Mouse (Mus musculus) limb, embryonic 13.5 days (tissue): ENCODE results near the gene Zyg11a. TPM values are rescaled to one million over a fixed set of nuclear protein-coding genes. Genes with fewer than 3 reads are reported as not detected.

ENCODE experiments used
- ATAC-seq: fragments of 200-750 bp; cut with Nextera tagmentation; 2 replicates; pipeline ENCODE4 v1.8.0; 2017; ENCODE audit warnings: low read depth, moderate number of reproducible peaks, moderate TSS enrichment; ENCODE audit not compliant: low FRiP score
- H3K27ac ChIP-seq: fragments of 300-500 bp; sonication (generic); 2 replicates; pipeline ENCODE4 v1.5.1; 2015; ENCODE audit warnings: inconsistent platforms, mild to moderate bottlenecking, moderate library complexity
- H3K27me3 ChIP-seq: fragments of 300-500 bp; sonication (generic); 2 replicates; pipeline ENCODE4 v1.6.1; 2015; ENCODE audit warnings: mild to moderate bottlenecking, inconsistent platforms
- H3K36me3 ChIP-seq: fragments of 300-500 bp; sonication (generic); 2 replicates; pipeline ENCODE4 v1.6.1; 2015; ENCODE audit warnings: inconsistent platforms, mild to moderate bottlenecking, moderate library complexity
- H3K4me1 ChIP-seq: fragments of 300-500 bp; sonication (generic); 2 replicates; pipeline ENCODE4 v1.6.1; 2015; ENCODE audit warnings: inconsistent platforms
- H3K4me2 ChIP-seq: fragments of 300-500 bp; sonication (generic); replicated peaks from 2 replicates; pipeline ENCODE4 v1.6.1; 2015; ENCODE audit warnings: inconsistent platforms, mild to moderate bottlenecking, moderate library complexity
- H3K4me3 ChIP-seq: fragments of 300-500 bp; sonication (generic); 2 replicates; pipeline ENCODE4 v1.5.1; 2015; ENCODE audit warnings: moderate library complexity, mild to moderate bottlenecking, inconsistent platforms
- H3K9ac ChIP-seq: fragments of 300-500 bp; sonication (generic); 2 replicates; pipeline ENCODE4 v1.6.1; 2015; ENCODE audit warnings: mild to moderate bottlenecking, inconsistent platforms
- H3K9me3 ChIP-seq: fragments of 300-500 bp; sonication (generic); 2 replicates; pipeline ENCODE4 v1.6.1; 2016; ENCODE audit warnings: inconsistent platforms
- WGBS: fragments of 180-500 bp; shearing (Covaris S2); methylation state at CpG from one replicate; pipeline ENCODE4 v1.1.7; 2015; 5-methylcytosine and 5-hydroxymethylcytosine counted together
- polyA plus RNA-seq: library from polyadenylated mRNA; unstranded; fragments of >200 nt; fragmentation: Nextera tagmentation; extraction: Ambion mirVana; gene quantifications from 2 replicates; pipeline ENCODE4 v1.2.1, GENCODE M21; 2015

The Zyg11a gene
- polyA plus RNA-seq = 0.15 and 0.18 TPM in 2 replicates

- H3K9ac ChIP-seq = peak within 1 kb of the TSS; percentile 50
- WGBS = under 1% methylated on average over 96 of the region's 107 CpGs
- peaks cover 14% of the 10 kb centered on the region; the same call in 1 of the 2 replicates for H3K4me1 ChIP-seq
- no peak within 1 kb of the TSS for H3K27ac ChIP-seq
- peak within 1 kb of the TSS; percentile 73 for H3K4me2 ChIP-seq
- peaks cover 56% of the 10 kb centered on the region for H3K27me3 ChIP-seq
- peak; percentile 64; the same call in 1 of the 2 replicates for ATAC-seq
- H3K9me3 ChIP-seq = no peaks in the 10 kb centered on the region
- peak within 1 kb of the TSS; percentile 55 for H3K4me3 ChIP-seq
- no peaks in the 10 kb centered on the region for H3K36me3 ChIP-seq
Measured at GRCm38 (mm10) chr4:108217332-108218179, at the start of gene Zyg11a. TSS of gene Zyg11a (minus strand) at chr4:108218048.

- Histone ChIP-seq H3K27ac (no peak overlapping the region), H3K4me2 (no peak overlapping the region), H3K9ac (no peak overlapping the region), H3K9me3 (no peaks in the 10 kb centered on the region), H3K27me3 (no peaks in the 10 kb centered on the region), H3K36me3 (peaks cover 51% of the 10 kb centered on the region), H3K4me1 (no peaks in the 10 kb centered on the region), H3K4me3 (no peak overlapping the region)
- no peak for ATAC-seq
- WGBS = 90% methylated on average over 7 of the region's 7 CpGs
Measured at GRCm38 (mm10) chr4:108265774-108266173, 47.9 kb upstream of the Zyg11a start.

DNA sequence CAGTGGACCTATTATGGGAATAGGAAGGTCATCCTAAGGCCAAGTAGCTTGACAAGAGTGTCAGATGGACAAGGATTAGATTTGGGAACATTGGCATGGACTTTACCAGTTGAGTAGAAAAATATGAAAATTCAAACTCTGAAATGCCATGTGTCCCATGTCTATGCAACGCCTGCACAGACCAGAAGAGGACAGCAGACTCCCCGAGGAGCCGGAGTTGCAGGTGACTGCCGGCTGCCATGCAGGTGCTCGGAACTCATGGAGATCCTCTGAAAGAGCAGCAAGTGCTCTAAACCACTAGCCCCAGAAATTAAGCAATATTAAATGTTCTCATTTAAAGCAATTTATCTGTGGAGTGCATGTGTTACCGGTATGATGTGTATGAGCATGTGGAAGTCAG, 35.5 kb upstream of the Zyg11a start:
- Histone ChIP-seq H3K36me3 (peaks cover 92% of the 10 kb centered on the region), H3K27ac (no peak overlapping the region), H3K9ac (no peak overlapping the region), H3K9me3 (no peaks in the 10 kb centered on the region), H3K27me3 (no peaks in the 10 kb centered on the region), H3K4me3 (no peak overlapping the region), H3K4me1 (no peaks in the 10 kb centered on the region), H3K4me2 (no peak overlapping the region)
- WGBS = 92% methylated on average over 6 of the region's 6 CpGs
- ATAC-seq = no peak

GRCm38 (mm10) chr4:108250501-108250900, 32.7 kb upstream of the Zyg11a start:
- 96% methylated on average over 9 of the region's 9 CpGs for WGBS

DNA sequence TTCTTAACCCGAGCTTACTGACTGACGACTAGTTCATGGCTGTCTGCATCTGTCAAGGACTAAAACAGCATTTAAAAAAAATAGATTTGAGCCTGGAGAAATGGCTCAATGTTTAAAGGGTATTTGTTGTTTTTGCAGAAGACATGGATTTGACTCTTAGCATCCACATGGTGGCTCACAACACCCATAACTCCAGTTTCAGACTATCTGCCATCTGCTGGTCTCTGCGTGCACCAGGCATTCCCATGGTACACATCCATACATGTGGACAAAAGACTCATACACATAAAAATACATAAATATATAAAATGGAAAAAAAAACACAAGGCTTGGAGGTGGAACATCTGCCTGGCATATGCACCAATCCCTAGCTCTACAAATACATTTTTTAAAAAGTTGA, 31.5 kb upstream of the Zyg11a start:
- Histone ChIP-seq H3K4me1 (no peaks in the 10 kb centered on the region), H3K27ac (no peak overlapping the region), H3K9me3 (no peaks in the 10 kb centered on the region), H3K4me2 (no peak overlapping the region), H3K36me3 (peaks cover 73% of the 10 kb centered on the region), H3K9ac (no peak overlapping the region), H3K27me3 (no peaks in the 10 kb centered on the region), H3K4me3 (no peak overlapping the region)
- ATAC-seq = no peak
- WGBS = 87% methylated on average over 3 of the region's 3 CpGs

More at GRCm38 (mm10) chr4:108250501-108250900, 32.7 kb upstream of the Zyg11a start:
- Histone ChIP-seq H3K36me3 (peaks cover 73% of the 10 kb centered on the region), H3K4me3 (no peak overlapping the region), H3K27ac (no peak overlapping the region), H3K9ac (no peak overlapping the region), H3K4me1 (no peaks in the 10 kb centered on the region), H3K9me3 (no peaks in the 10 kb centered on the region), H3K27me3 (no peaks in the 10 kb centered on the region), H3K4me2 (no peak overlapping the region)
- ATAC-seq = no peak

DNA sequence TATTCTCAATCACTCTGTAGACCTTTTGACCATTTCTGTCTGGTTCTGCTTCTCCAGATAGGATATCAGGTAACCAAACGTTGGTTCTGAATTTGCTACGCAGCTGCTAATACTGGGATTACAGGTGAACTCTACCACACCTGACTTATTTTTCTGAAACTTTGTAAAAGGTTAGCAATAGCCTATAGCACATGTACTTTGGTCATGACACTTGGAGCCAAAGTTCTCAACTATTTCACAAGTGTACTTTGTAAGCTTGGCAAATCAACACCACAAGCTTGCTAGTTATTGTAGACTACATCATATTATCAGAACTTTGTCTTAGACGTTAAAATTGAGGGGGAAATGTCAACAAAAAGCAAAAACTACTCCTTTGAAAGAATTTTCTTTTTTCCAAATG, 15.8 kb upstream of the Zyg11a start:
- no peak for ATAC-seq
- peaks cover 63% of the 10 kb centered on the region for H3K36me3 ChIP-seq

GRCm38 (mm10) chr4:108225341-108225872, 7.6 kb upstream of the Zyg11a start:
- ATAC-seq = no peak
- H3K27ac ChIP-seq = no peak overlapping the region
- no peaks in the 10 kb centered on the region for H3K9me3 ChIP-seq
- no peaks in the 10 kb centered on the region for H3K36me3 ChIP-seq
- no peaks in the 10 kb centered on the region for H3K4me1 ChIP-seq
- no peaks in the 10 kb centered on the region for H3K27me3 ChIP-seq
- no peak overlapping the region for H3K4me2 ChIP-seq
- H3K4me3 ChIP-seq = no peak overlapping the region
- whole genome bisulfite sequencing = 43% methylated on average over 3 of the region's 3 CpGs
- no peak overlapping the region for H3K9ac ChIP-seq

More for the DNA sequence above, 15.8 kb upstream of the Zyg11a start:
- WGBS = 87% methylated on average over 3 of the region's 3 CpGs
- H3K4me3 ChIP-seq = no peak overlapping the region
- H3K4me2 ChIP-seq = no peak overlapping the region
- H3K27me3 ChIP-seq = no peaks in the 10 kb centered on the region
- no peak overlapping the region for H3K9ac ChIP-seq
- no peak overlapping the region for H3K27ac ChIP-seq
- no peaks in the 10 kb centered on the region for H3K9me3 ChIP-seq
- no peaks in the 10 kb centered on the region for H3K4me1 ChIP-seq

DNA sequence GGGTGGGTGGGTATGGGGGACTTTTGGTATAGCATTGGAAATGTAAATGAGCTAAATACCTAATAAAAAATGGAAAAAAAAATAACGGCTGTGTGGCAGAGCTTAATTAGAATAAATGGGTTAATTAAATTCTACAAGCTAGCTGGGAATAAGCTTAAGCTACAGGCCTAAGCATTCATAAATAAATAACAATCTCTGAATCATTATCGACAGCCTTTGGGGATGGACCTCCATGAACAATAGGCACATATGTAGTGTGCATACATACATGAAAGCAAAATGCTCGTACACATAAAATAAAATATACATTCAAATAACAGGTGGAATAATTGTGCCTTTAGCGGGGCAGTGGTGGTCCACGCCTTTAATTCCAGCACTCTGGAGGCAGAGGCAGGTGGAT, 4.7 kb upstream of the Zyg11a start:
- H3K4me1 ChIP-seq = peaks cover 11% of the 10 kb centered on the region; the same call in 1 of the 2 replicates
- no peak for ATAC-seq
- no peaks in the 10 kb centered on the region for H3K36me3 ChIP-seq
- peaks cover 26% of the 10 kb centered on the region for H3K27me3 ChIP-seq
- no peak overlapping the region for H3K4me3 ChIP-seq
- 81% methylated on average over 5 of the region's 5 CpGs for WGBS
- H3K27ac ChIP-seq = no peak overlapping the region
- H3K9me3 ChIP-seq = no peaks in the 10 kb centered on the region
- H3K4me2 ChIP-seq = no peak overlapping the region
- H3K9ac ChIP-seq = no peak overlapping the region

DNA sequence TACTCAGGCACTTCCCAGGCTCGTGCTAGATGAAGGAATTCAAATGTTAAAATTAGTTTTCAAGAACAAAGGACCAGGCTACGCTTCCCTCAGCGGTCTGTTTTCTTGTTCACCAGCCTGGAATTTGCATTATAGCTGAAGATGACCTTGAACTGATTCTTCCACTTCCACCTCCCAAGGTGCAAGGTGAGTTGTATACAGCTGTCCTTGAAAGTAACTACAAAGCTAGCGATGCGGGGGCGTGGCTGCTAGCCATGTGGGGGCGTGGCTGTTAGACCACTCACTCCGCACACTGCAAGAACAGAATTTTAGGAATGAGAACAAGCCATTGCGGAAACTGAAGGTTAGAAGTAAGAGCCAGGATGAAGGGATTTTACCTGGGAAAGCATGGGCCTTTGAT, 1.2 kb upstream of the Zyg11a start:
- Histone ChIP-seq H3K9ac (no peak overlapping the region), H3K36me3 (no peaks in the 10 kb centered on the region), H3K4me1 (peaks cover 14% of the 10 kb centered on the region; the same call in 1 of the 2 replicates), H3K4me2 (peak overlapping the region; percentile 40), H3K4me3 (0 out of 2 replicates have a peak overlapping the region, but pooled peaks have one; percentile 8), H3K9me3 (no peaks in the 10 kb centered on the region), H3K27ac (no peak overlapping the region), H3K27me3 (peaks cover 56% of the 10 kb centered on the region)
- ATAC-seq = no peak
- 7% methylated on average over 9 of the region's 9 CpGs for WGBS

DNA sequence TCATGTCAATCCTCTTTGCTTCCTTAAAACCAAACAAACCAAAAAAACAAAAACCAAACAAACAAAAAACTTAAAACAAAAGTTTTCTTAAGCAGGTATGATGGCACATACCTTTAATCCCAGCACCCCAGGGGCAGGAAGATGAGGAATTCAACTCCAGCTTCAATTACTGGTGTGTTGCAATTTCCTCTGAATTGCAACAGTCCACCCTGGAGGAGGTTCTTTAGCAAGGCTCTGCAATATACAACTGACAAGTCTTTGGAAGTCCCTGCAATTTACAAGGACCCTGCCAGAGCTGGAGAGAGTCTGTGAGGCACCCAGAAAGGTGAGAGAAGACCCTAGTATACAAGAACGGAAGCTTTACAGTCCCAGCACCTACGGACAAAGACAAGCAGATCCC, 4.8 kb downstream of the Zyg11a start:
- H3K9ac ChIP-seq = no peak overlapping the region
- H3K27me3 ChIP-seq = peaks cover 35% of the 10 kb centered on the region
- H3K4me2 ChIP-seq = no peak overlapping the region
- no peak overlapping the region for H3K27ac ChIP-seq
- H3K4me3 ChIP-seq = no peak overlapping the region
- 77% methylated on average over 2 of the region's 2 CpGs for WGBS
- H3K4me1 ChIP-seq = peaks cover 8% of the 10 kb centered on the region; the same call in 1 of the 2 replicates
- no peak for ATAC-seq
- H3K36me3 ChIP-seq = no peaks in the 10 kb centered on the region
- H3K9me3 ChIP-seq = no peaks in the 10 kb centered on the region

DNA sequence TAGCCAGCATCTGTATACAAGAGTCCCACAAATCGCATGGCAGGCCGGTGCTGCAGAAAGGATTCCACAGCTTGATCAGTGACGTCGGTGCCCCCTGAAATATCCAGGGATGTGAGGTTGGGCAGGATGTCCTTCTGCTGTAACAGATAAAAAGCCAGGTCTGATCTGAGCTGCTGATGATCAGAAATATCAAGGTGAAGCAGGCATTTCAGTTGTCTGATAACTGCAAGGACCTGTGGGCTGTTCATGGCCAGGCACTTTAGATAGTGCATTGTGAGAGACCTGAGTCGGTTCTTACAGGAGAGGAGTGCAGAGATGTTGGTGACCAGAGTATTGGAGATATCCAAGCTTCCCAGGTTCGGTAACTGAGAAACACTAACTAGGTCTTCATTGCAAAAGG, 13.2 kb downstream of the Zyg11a start:
- Histone ChIP-seq H3K4me1 (no peaks in the 10 kb centered on the region), H3K4me2 (no peak overlapping the region), H3K9me3 (no peaks in the 10 kb centered on the region), H3K4me3 (no peak overlapping the region), H3K27ac (no peak overlapping the region), H3K27me3 (no peaks in the 10 kb centered on the region), H3K36me3 (no peaks in the 10 kb centered on the region), H3K9ac (no peak overlapping the region)
- 89% methylated on average over 6 of the region's 6 CpGs for WGBS
- ATAC-seq = no peak

- H3K4me1 ChIP-seq = peaks cover 5% of the 10 kb centered on the region
- H3K36me3 ChIP-seq = no peaks in the 10 kb centered on the region
- H3K4me2 ChIP-seq = no peak overlapping the region
- no peak overlapping the region for H3K27ac ChIP-seq
- 60% methylated on average over 2 of the region's 2 CpGs for WGBS
- H3K4me3 ChIP-seq = no peak overlapping the region
- ATAC-seq = no peak
- H3K27me3 ChIP-seq = no peaks in the 10 kb centered on the region
- no peak overlapping the region for H3K9ac ChIP-seq
- H3K9me3 ChIP-seq = no peaks in the 10 kb centered on the region
Measured at GRCm38 (mm10) chr4:108199236-108199635, 18.6 kb downstream of the Zyg11a start.
